Mouse (Mus musculus): Measurements from ENCODE around the gene H2-Q10. TPM values are rescaled to one million over a fixed set of nuclear protein-coding genes. Genes with fewer than 3 reads are reported as not detected.
"Not testable (repeated sequence)": the region's sequence is repeated elsewhere in the genome, so short reads cannot be mapped to it uniquely, and the experiment has no call there.

The H2-Q10 gene
- polyA plus RNA-seq, 1 experiment from 2014 or later = not detected

GRCm38 (mm10) chr17:35428883-35429282, 41.0 kb upstream of the H2-Q10 start:
- not testable (repeated sequence) for H3K36me3 ChIP-seq (ENCODE audit: control insufficient read depth, insufficient read depth, low read length); DNase-seq; H3K9me3 ChIP-seq (ENCODE audit: control insufficient read depth, low read length); H3K27me3 ChIP-seq (ENCODE audit: control insufficient read depth, insufficient read depth, low read length); H3K9ac ChIP-seq (replicated peaks; ENCODE audit: low read length); ATAC-seq (ENCODE audit: low FRiP score, low TSS enrichment); H3K4me3 ChIP-seq (replicated peaks; ENCODE audit: low read depth, low read length); H3K4me1 ChIP-seq (ENCODE audit: control insufficient read depth, insufficient read depth, low read length); H3K27ac ChIP-seq (replicated peaks; ENCODE audit: low read depth, low read length); H3K4me2 ChIP-seq (ENCODE audit: low read length)
- WGBS = 91% methylated on average over 6 of the region's 6 CpGs

GRCm38 (mm10) chr17:35430671-35431070, 39.2 kb upstream of the H2-Q10 start:
- H3K9me3 ChIP-seq (ENCODE audit: control insufficient read depth, low read length); H3K4me3 ChIP-seq (replicated peaks; ENCODE audit: low read depth, low read length); H3K4me1 ChIP-seq (ENCODE audit: control insufficient read depth, insufficient read depth, low read length); H3K36me3 ChIP-seq (ENCODE audit: control insufficient read depth, insufficient read depth, low read length); ATAC-seq (ENCODE audit: low FRiP score, low TSS enrichment); H3K9ac ChIP-seq (replicated peaks; ENCODE audit: low read length); H3K27me3 ChIP-seq (ENCODE audit: control insufficient read depth, insufficient read depth, low read length); DNase-seq; H3K4me2 ChIP-seq (ENCODE audit: low read length); H3K27ac ChIP-seq (replicated peaks; ENCODE audit: low read depth, low read length): not testable (repeated sequence)
- 79% methylated on average over 6 of the region's 6 CpGs for WGBS

GRCm38 (mm10) chr17:35432167-35432566, 37.7 kb upstream of the H2-Q10 start:
- not testable (repeated sequence) for H3K4me3 ChIP-seq (replicated peaks; ENCODE audit: low read depth, low read length); H3K4me2 ChIP-seq (ENCODE audit: low read length); H3K27me3 ChIP-seq (ENCODE audit: control insufficient read depth, insufficient read depth, low read length); H3K27ac ChIP-seq (replicated peaks; ENCODE audit: low read depth, low read length); H3K36me3 ChIP-seq (ENCODE audit: control insufficient read depth, insufficient read depth, low read length); ATAC-seq (ENCODE audit: low FRiP score, low TSS enrichment); H3K9me3 ChIP-seq (ENCODE audit: control insufficient read depth, low read length); H3K9ac ChIP-seq (replicated peaks; ENCODE audit: low read length); H3K4me1 ChIP-seq (ENCODE audit: control insufficient read depth, insufficient read depth, low read length); DNase-seq
- 88% methylated on average over 2 of the region's 3 CpGs for WGBS

GRCm38 (mm10) chr17:35434836-35435235, 35.1 kb upstream of the H2-Q10 start:
- not testable (repeated sequence) for H3K27ac ChIP-seq (replicated peaks; ENCODE audit: low read depth, low read length); H3K4me2 ChIP-seq (ENCODE audit: low read length); H3K4me3 ChIP-seq (replicated peaks; ENCODE audit: low read depth, low read length); H3K27me3 ChIP-seq (ENCODE audit: control insufficient read depth, insufficient read depth, low read length); H3K36me3 ChIP-seq (ENCODE audit: control insufficient read depth, insufficient read depth, low read length); H3K9ac ChIP-seq (replicated peaks; ENCODE audit: low read length); H3K9me3 ChIP-seq (ENCODE audit: control insufficient read depth, low read length); ATAC-seq (ENCODE audit: low FRiP score, low TSS enrichment); H3K4me1 ChIP-seq (ENCODE audit: control insufficient read depth, insufficient read depth, low read length)
- DNase-seq = peak; percentile 64
- WGBS = 7% methylated on average over 8 of the region's 8 CpGs

- 76% methylated on average over 3 of the region's 3 CpGs for WGBS
- not testable (repeated sequence) for DNase-seq; H3K27me3 ChIP-seq (ENCODE audit: control insufficient read depth, insufficient read depth, low read length); ATAC-seq (ENCODE audit: low FRiP score, low TSS enrichment); H3K9me3 ChIP-seq (ENCODE audit: control insufficient read depth, low read length); H3K36me3 ChIP-seq (ENCODE audit: control insufficient read depth, insufficient read depth, low read length); H3K27ac ChIP-seq (replicated peaks; ENCODE audit: low read depth, low read length); H3K9ac ChIP-seq (replicated peaks; ENCODE audit: low read length); H3K4me3 ChIP-seq (replicated peaks; ENCODE audit: low read depth, low read length); H3K4me2 ChIP-seq (ENCODE audit: low read length); H3K4me1 ChIP-seq (ENCODE audit: control insufficient read depth, insufficient read depth, low read length)
These were observed 34.3 kb upstream of the H2-Q10 start for GRCm38 (mm10) chr17:35435577-35435976.

GRCm38 (mm10) chr17:35437386-35437936, 32.4 kb upstream of the H2-Q10 start:
- ATAC-seq (ENCODE audit: low FRiP score, low TSS enrichment); H3K4me2 ChIP-seq (ENCODE audit: low read length); H3K9me3 ChIP-seq (ENCODE audit: control insufficient read depth, low read length); H3K27me3 ChIP-seq (ENCODE audit: control insufficient read depth, insufficient read depth, low read length); H3K9ac ChIP-seq (replicated peaks; ENCODE audit: low read length); H3K36me3 ChIP-seq (ENCODE audit: control insufficient read depth, insufficient read depth, low read length); H3K27ac ChIP-seq (replicated peaks; ENCODE audit: low read depth, low read length); H3K4me3 ChIP-seq (replicated peaks; ENCODE audit: low read depth, low read length); DNase-seq; H3K4me1 ChIP-seq (ENCODE audit: control insufficient read depth, insufficient read depth, low read length): not testable (repeated sequence)
- 81% methylated on average over 1 of the region's 1 CpGs for WGBS

- ATAC-seq (ENCODE audit: low FRiP score, low TSS enrichment); H3K4me2 ChIP-seq (ENCODE audit: low read length); H3K9me3 ChIP-seq (ENCODE audit: control insufficient read depth, low read length); H3K27me3 ChIP-seq (ENCODE audit: control insufficient read depth, insufficient read depth, low read length); DNase-seq; H3K4me3 ChIP-seq (replicated peaks; ENCODE audit: low read depth, low read length); H3K4me1 ChIP-seq (ENCODE audit: control insufficient read depth, insufficient read depth, low read length); H3K9ac ChIP-seq (replicated peaks; ENCODE audit: low read length); H3K27ac ChIP-seq (replicated peaks; ENCODE audit: low read depth, low read length); H3K36me3 ChIP-seq (ENCODE audit: control insufficient read depth, insufficient read depth, low read length): not testable (repeated sequence)
- WGBS = 90% methylated on average over 1 of the region's 3 CpGs
These were observed 31.5 kb upstream of the H2-Q10 start for GRCm38 (mm10) chr17:35438395-35438794.

- peak within 1 kb of the TSS; percentile 42 for H3K4me3 ChIP-seq (replicated peaks; ENCODE audit: low read depth, low read length)
- WGBS = 3% methylated on average over 18 of the region's 18 CpGs
These were observed 31.0 kb upstream of the H2-Q10 start, which contains the start of gene H2-Q7 for GRCm38 (mm10) chr17:35438885-35439284. H2-Q7 (plus strand) TSS chr17:35439155.

GRCm38 (mm10) chr17:35439295-35439747, 30.6 kb upstream of the H2-Q10 start:
- H3K9me3 ChIP-seq (ENCODE audit: control insufficient read depth, low read length); H3K4me1 ChIP-seq (ENCODE audit: control insufficient read depth, insufficient read depth, low read length); H3K27ac ChIP-seq (replicated peaks; ENCODE audit: low read depth, low read length); H3K27me3 ChIP-seq (ENCODE audit: control insufficient read depth, insufficient read depth, low read length); H3K36me3 ChIP-seq (ENCODE audit: control insufficient read depth, insufficient read depth, low read length): not testable (repeated sequence)
- peak; percentile 63 for DNase-seq
- Histone ChIP-seq H3K4me3 (replicated peaks; ENCODE audit: low read depth, low read length) (peak overlapping the region; percentile 42), H3K9ac (replicated peaks; ENCODE audit: low read length) (peak overlapping the region; percentile 41; the same call in 1 of the 2 replicates), H3K4me2 (ENCODE audit: low read length) (peak overlapping the region; percentile 70)
- 1% methylated on average over 40 of the region's 48 CpGs for whole genome bisulfite sequencing
- ATAC-seq (ENCODE audit: low FRiP score, low TSS enrichment) = peak; percentile 55; the same call in 1 of the 2 replicates

More at GRCm38 (mm10) chr17:35438885-35439284, 31.0 kb upstream of the H2-Q10 start, which contains the start of gene H2-Q7:
- not testable (repeated sequence) for H3K36me3 ChIP-seq (ENCODE audit: control insufficient read depth, insufficient read depth, low read length); H3K9me3 ChIP-seq (ENCODE audit: control insufficient read depth, low read length); H3K27me3 ChIP-seq (ENCODE audit: control insufficient read depth, insufficient read depth, low read length); H3K27ac ChIP-seq (replicated peaks; ENCODE audit: low read depth, low read length); H3K4me1 ChIP-seq (ENCODE audit: control insufficient read depth, insufficient read depth, low read length)
- peak; percentile 87 for DNase-seq
- H3K4me2 ChIP-seq (ENCODE audit: low read length) = peak within 1 kb of the TSS; percentile 70
- H3K9ac ChIP-seq (replicated peaks; ENCODE audit: low read length) = peak within 1 kb of the TSS; percentile 41; the same call in 1 of the 2 replicates
- peak; percentile 86 for ATAC-seq (ENCODE audit: low FRiP score, low TSS enrichment)

All from midbrain, embryonic 14.5 days (tissue).